Mouse (Mus musculus) lung, postnatal 10 days (tissue): Measurements from ENCODE around the gene Dnajb2.

Source experiments
- DNase-seq: peaks from one replicate; pipeline ENCODE4 v3.0.0; 2021

The Dnajb2 gene

DNA sequence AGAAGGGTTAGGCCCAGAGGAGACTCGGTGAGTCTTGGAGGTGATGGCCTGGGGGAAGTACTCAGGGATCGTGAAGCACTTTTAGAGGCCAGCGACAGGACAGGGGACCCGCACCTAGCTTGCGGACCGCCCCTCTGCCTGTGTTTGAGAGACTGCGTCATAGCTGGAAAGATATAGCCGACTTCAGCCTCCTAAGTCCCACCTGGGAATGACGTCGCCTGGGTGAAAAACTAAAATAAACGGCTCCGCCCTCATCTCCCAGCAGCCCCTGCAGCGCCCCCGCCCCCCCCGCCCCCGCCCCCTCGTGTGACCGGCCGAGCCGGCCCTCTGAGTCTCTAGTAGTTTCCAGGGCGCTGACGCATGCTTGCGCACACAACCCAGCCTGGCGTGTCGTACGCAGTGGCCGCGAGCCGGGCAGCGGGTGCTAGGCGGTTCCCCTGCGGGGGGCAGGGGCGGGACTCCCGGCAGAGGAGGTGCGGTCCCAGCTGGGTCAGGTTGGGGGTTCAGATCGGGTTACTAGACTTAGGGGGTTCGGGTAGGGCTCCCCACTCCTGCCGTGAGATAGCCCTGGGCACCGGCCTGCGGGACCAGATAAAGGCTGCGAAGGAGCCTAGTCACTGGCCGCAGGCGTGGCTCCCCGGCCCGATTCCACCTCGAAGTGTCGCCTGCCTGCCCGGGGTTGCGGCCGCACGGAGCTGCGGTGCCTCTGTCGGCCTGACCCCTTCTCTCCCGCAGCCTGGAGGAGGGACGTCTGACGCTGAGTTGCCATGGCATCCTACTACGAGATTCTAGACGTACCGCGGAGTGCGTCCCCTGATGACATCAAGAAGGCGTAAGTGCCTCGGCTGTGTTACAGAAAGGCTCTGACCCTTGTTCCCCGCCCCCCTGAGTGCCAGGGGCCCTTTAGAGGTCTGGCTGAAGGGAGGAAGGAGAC lies at the start of gene Dnajb2:
Dnajb2 (plus strand) TSS at position 290 of the 934 bp plus-strand sequence.
- DNase-seq: peak; percentile 90

DNA sequence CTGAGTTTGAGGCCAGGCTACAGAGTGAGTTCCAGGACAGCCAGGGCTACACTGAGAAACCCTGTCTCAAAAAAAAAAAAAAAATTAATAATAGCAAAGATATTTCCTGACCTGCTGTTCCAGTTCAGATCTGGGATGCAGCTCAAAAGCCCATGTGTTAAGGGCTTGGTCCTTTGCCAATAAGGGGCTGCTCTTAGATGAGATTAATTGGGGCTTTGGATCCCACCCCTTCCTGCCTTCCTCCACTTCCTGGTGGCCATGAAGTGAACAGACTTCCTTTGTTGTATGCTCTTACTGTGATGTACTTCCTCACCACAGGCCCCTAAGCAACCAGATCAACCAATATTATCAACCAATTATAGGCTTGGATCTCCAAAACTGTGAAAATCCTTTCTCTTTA lies 49.1 kb upstream of the Dnajb2 start:
- DNase-seq: no peak

DNA sequence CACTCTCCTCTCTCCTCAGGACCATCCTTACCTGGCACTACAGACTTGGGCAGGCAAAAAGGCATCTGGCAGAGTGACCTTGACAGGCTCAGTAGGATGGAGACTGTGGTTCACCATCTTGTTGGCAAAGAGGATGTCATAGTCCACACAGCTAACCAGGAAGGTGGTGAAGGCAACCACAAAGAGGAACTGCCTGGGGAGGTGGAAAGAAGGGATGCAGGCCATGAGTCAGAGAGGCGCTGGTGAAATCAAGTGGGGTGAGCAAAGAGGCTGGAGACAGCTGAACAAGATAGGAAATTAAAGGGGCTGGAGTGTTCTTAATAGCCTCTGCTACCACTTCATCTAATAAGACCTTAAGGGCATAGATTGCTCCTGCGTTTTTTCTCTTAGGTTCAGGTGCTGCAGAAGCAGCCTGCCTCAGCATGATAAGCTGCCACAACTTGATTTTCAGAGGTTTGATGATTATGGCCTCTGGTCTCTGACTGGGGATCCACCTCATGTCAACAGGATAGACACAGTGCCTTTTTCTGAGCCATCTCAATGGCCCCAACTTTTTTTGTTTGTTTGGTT lies 48.2 kb upstream of the Dnajb2 start:
- no peak for DNase-seq

DNA sequence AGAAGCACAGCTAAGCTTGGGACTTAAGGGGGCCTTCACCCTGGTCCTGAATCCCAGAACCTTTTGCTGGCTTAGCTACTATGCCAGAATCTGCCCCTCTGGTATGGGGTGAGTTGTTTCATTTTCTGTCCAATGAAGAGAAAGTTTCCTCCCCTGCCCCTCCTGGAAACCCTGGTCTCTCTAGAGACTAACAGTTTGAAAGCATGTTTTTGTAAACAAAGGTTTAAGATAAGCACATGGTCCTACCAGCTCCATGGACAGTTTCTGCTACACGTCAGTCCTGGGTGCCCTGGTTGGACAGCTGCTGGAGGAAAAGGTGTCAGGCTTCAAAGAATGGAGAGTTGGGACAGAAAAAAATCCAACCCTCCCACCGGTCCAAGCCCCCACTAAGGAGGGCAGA lies 45.6 kb upstream of the Dnajb2 start:
- DNase-seq: no peak

DNA sequence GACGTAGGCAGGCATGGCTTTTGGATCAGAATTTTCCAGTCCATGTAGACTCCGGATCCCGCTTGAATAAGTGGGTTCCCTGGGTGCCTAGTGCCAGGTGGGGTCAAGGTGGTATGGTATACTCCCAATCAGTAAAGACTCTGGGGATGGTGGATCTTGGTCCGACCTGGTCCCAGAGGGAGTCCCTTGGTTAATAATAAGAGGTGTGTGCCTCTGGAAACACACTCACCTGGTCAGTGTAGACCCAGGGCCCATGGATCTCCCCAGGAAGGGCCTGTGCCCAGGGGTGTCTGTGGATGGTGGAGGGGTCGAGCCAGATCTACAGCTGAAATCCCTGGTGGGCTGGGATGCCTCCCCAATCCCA lies 45.0 kb upstream of the Dnajb2 start:
- DNase-seq: no peak

DNA sequence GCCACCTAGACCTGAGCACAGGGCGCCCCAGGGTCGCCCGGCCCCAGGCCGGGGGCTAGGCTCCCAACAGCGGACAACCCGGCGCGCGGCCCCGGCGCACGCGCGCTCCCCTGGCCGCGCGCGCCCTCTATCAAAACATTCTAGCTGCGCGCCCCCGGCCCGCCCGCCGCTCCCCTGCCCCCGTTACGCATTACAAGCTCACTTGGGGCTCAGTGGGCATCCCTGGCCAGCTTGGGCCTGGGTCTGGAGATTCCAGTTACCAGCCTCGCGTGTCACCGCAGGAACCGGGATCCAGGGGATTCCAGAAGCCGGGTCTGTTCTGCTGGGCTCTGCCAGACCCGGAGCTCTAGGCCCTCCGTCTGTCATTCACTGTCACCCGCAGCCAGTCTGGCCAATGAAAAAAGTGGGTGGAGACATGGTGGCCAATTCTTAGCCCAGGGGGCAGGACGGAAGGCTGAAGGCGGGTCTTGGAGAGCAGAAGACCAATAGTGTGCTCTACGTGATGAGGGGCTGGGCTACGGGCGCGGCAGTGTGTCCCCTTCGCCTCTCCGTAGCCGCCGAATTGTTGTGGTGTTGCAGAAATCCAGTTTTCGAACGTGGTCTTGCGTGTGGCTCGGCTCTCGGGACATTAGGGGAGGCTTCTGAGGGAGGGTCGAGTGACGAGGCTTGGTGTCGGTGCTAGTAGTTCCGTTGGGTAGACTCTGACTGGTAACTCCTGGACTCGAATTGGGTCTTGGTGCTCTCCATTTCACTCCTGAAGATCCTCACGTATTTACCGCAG lies 44.4 kb upstream of the Dnajb2 start, which contains the start of the genes Ankzf1 and Atg9a:
Ankzf1 (plus strand) TSS at position 530 of the 781 bp plus-strand sequence.
Atg9a (minus strand) TSS at position 575 of the 781 bp plus-strand sequence.
- DNase-seq: peak; percentile 99

DNA sequence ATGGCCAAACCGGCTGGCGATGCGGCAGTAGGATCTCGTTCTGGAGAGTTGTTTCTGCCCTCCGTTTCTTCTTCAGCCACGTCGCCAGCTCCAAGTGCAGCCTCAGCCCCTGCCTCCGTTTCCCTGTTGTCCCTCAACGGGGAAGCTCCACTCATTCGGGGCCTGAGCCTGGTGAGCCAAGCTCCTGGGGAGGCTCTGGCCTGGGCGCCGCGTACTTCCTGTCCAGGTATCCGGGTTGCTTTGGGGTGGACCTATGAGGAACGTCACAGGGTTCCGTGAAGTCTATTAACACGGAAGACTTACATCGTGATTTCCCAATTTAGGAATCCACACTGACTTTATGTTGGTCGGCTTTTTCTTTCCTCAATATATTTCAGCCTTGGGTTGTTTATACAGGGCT lies 43.8 kb upstream of the Dnajb2 start:
- peak; percentile 48 for DNase-seq

DNA sequence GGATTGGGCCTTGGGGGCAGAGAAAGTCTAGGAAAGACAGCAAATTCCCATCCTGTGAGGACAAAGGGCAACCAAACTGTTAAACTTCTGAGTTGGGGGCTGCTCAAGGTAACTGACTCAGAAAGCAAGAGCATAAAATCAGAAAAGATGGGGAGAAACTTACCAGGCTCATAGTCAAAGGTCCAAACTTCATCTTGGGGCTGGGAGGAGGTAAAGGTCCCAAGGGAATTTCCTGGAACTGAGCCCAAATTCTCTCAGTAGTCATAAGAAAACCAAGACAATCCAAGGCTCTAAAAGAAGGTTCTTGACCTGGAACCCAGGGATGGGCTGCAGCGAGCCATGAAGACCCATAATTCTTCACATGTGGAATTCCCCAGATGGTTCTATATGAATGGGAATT lies 35.0 kb upstream of the Dnajb2 start:
- DNase-seq: no peak

DNA sequence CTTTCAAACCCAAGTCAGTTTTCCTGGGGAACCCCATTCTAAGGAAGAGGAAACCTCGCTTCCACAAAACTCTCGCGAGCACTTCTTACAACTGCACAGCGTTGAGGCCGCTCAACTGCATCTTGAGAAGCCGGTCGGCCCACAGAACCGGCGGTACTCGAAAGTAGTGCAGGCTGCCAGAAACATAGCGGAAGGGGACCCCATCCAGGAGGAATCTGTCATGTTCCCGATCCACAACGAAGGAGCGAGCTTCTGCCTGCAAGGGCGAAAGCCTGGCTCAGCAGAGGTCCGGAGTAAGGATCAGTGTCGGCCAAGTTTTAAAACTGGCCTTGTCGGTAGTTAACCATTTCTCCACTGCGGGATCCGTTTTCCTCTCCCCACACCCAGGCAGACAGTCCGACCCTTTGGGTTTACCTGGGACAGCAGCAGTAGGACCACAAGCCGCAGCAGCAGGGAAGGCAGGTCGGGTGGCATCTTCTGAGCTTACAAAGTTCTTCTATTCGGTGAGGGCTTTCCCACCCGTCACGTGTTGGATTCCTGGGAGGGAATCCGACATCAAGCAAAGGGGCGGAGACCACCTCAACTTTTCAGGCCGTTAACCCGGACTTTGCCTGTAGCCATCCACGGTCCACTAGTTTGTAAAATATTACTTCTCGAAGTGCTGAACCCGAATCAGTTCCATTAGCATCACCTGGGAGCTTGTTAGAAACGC lies 27.1 kb upstream of the Dnajb2 start:
- peak; percentile 73 for DNase-seq

DNA sequence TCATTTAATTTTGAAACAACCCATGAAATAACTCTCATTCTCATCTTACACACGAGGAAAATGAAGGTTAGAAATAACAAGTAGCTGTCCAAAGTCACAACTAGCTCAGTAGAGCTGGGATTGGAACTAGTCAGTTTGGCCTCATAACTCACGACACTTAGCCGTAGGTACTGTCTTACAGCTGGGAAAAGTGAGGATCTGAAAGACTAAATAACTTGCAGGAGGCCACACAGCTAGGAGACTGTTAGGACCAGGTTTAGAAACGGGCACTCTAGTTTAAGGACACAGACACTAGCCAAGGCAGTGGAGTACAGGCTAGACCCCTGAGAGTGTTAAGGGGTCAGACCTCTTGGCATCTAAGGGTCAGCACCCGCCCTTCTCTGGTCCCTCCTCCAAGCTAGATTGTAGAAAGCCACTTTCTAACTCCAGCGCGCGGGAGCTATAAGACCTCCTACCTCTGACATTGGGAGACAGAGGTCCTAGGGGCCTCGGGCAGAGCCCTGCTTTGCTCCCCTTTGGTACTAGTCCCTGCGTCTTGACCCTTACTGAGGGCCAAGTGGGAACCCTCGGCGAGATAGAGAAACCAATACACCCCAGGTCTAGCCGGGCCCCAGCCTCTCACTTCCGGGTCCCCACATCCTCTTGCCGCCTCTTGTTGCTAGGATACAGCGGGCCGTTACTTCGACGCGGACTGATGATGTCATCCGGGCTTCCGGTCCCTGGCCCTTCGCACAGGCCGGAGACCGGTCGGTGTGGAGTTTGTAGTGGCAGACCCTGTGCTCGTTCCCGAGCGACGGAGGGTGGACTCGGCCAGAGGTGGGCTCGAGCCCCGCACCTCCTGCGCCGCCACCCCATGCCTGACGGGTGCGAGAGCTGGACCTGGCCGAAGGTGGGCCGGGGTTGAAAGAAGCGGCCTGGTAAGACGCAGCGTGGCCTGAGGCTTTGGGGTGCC lies 25.8 kb upstream of the Dnajb2 start, which contains the start of the genes Glb1l and Stk16:
Glb1l (minus strand) TSS at position 678 of the 952 bp plus-strand sequence.
Stk16 (plus strand) TSS at position 703 of the 952 bp plus-strand sequence.
- DNase-seq: peak; percentile 98

DNA sequence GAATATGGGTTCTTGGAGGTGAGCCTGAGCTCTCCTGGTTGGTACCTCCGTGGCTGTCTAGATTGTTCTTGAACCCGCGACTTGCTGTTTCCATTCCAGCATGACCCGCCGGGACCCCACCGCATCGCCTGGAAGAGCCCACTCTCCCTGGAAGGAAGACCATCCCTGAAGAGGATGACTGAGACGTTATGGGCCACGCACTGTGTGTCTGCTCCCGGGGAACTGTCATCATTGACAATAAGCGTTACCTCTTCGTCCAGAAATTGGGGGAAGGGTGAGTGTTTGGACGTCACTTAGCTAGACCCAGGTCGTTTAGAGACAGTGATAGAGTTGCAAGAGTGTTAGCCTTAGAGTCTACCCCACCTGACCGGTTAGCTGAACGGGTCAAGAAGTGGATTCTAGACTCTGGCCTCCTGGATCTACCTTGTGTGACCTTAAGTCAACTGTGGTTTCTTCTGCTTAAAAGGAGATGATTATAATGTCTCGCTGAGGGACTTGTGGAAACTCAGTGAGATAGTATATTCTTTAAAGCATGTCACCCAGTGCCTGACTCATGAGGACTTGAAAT lies 25.0 kb upstream of the Dnajb2 start:
- no peak for DNase-seq

DNA sequence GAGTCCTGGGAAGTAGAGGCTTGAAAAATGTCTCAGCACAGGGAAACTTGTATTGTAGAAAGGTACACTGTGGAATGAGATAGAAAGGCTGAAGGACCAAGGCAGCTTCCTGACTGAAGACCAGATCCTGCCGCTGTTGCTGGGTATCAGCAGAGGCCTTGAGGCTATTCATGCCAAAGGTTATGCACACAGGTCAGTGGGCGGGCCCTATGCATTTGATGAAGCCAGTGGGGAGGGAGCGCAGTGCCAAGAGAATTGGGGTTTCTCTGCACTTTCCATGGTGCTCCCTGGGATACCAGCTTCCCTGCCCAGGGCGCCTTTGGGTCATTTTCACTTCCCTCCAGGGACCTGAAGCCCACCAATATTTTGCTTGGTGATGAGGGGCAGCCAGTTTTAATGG lies 23.7 kb upstream of the Dnajb2 start:
- DNase-seq: no peak

DNA sequence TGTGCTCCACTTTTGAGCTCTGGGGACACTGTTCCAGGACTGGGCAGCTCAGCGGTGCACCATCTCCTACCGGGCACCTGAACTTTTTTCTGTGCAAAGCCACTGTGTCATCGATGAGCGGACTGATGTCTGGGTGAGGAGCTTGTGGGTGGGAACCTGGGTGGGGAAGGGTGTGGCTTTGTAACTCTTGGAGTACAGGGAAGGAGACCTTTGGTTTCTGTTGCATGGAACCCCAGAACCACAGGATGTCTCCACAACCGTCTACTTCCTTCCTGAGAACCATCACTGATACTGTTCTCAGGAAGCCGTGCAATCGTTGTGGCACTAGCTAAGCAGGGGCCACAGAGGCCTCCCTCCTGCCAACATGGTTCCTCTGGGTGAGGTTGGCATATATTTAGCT lies 23.1 kb upstream of the Dnajb2 start:
- DNase-seq: no peak

DNA sequence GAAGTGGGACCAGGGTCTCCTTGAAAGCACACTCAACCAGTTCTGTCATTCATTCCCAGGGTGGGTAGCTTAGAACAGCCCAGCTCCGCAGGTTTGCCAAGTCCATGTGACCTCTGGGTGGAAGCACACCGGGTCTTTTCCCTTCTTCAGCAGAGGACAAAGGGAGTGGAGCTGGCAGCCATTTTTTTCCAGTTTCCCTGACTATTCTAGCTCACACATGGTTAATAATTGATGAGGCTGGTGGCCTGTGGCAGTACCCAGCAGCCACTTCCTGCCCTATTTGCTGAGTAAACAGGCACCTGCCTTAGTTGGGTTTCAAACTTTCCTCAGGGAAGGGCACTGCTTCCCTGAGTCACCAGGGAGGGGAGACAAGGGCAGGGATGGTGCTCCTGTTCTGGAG lies 21.8 kb upstream of the Dnajb2 start:
- no peak for DNase-seq

DNA sequence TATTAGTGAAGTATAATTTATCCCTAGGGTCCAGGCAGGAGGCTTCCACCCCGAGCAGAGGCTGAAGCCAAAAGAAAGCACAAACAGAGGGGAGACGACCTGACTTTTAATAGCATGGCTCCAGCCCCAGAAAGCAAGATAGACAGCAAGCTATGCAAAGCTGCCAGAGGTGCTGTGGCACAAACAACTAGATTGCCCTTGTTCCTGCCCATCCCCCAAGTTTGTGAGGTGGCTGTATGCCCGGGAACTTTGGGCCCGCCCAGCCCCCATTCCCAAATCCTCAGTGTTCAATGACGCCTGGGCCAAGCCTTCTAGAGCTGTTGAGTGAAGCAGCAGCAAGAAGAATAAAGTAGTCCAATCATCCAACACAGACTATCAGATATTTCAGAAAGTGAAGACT lies 21.3 kb upstream of the Dnajb2 start:
- DNase-seq: peak; percentile 31

DNA sequence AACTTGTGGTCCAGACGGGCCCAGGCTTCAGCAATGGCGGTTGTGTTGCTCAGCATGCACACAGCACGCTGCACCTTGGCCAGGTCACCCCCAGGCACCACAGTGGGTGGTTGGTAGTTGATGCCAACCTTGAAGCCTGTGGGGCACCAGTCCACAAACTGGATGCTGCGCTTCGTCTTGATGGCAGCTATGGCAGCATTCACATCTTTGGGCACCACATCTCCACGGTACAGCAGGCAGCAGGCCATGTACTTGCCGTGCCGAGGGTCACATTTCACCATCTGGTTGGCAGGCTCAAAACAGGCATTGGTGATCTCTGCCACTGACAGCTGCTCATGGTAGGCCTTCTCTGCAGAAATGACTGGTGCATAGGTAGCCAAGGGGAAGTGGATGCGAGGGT lies 20.4 kb upstream of the Dnajb2 start:
- no peak for DNase-seq

DNA sequence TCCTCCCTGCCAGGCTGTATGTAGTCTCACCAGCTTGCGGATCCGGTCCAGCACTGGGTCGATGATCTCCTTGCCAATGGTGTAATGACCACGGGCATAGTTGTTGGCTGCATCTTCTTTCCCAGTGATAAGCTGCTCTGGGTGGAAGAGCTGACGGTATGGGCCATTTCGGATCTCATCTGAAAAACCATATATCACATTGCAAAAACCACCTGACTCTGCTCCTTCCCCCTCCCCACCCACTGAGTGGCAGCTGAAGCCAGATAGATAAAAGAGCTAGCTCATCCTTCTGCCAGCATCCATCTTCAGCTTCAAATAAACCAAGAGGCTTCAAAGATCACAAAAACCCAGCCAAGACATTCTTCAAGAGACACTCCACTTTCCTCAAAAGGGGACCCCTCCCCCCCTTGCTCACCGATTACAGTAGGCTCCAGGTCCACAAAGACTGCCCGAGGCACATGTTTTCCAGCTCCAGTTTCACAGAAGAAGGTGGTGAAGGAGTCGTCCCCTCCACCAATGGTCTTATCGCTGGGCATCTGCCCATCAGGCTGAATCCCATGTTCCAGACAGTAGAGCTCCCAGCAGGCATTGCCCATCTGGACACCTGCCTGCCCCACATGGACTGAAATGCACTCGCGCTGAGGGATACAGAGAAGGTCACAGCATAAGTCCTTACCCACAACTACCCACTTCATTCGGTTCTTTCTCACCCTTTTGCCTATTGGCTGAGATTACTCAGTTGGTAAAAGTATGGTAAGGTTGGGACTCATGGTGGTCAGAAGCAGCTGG lies 19.2 kb upstream of the Dnajb2 start:
- no peak for DNase-seq

DNA sequence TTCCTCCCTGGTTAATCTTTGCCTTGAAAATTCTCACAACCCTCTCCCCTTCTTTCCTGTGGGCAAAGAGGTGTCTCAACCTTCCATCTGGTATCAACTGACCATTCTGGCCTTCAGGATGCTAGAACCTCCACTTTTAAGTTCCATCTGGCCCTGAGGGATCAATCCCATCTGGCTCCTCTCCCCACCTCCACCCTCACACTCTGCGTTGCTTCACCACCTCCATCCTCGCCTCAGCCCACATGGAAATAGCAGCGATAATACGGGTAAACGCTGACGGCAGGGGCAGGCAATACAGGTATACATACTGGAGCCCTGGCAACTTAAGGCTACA lies 18.3 kb upstream of the Dnajb2 start:
- DNase-seq: no peak

DNA sequence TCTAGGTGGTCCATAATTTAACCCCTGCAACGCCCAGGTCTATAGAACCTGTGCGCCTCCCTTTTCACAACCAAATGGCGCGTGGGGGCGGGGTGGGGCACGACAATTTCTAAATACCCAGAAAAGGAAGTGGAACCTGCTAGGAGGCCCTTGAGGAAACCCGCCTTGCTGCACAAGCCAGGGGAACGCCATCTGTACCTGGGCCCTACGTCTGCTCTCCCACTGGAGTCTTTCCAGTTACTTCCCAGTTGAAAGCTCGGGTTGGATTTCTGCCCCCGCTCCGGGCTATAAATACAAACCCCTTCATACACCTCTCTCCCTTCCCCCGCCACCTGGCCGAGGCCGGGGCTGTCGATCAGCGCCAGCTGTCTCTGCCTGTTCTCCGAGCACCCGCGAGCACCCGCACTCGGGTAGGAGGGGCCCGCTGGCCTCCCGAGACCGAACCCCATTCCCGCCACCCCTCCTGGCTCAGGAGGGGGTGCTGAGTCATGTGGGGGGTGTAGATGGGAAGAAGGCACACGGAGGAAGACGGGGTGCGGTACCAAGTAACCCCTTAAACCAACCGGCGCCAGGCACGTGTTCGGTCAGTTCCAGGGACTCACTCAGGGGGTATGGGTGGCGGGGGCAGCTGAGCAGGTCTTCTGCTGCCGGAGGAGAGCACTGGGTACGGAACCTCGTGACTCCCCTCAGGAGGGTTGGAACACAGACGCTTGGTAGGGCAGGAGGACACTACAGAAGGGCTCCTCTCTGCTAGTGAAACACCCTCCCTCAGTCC lies 17.8 kb upstream of the Dnajb2 start:
- peak; percentile 50 for DNase-seq

DNA sequence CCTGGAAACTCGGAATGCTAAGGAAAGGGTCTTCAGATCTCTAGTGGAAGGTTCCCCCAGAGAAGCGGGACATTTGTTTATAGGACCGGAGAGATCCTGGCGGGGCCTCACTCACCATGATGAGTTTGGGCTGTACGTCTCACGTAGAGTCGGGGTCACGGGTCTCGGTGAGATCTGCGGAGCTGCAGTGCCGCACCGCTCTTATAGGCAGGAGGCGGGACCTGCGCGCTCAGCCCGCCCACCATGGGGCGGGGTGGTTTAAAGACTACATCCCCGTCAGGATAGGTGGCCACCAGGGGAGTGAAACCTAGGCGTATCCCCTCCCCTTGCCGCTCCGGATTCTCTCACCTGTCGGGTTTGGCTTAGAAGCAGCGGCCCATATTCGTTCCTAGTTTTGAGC lies 17.1 kb upstream of the Dnajb2 start:
- peak; percentile 91 for DNase-seq
